Mouse (Mus musculus): ENCODE measurements around the gene Serinc1.

GRCm38 (mm10) chr10:57486542-57487071 lies 45.7 kb downstream of the Serinc1 start:
- TF ChIP-seq ZNF384 (IDR thresholded peaks at IDR 0.05; ENCODE audit: low read depth, low read length) (no peak), HCFC1 (IDR thresholded peaks at IDR 0.05; ENCODE audit: borderline replicate concordance, insufficient read depth, low read length) (no peak), CHD2 (IDR thresholded peaks at IDR 0.05; ENCODE audit: low read depth, low read length) (no peak)
